Mouse (Mus musculus): ENCODE data around the gene Acot2. TPM values are rescaled to one million over a fixed set of nuclear protein-coding genes. Genes with fewer than 3 reads are reported as not detected.
A peak's percentile ranks its signal among the peaks of the same experiment; 100 is the strongest.
"Not testable (repeated sequence)": the region's sequence is repeated elsewhere in the genome, so short reads cannot be mapped to it uniquely, and the experiment has no call there.

Gene Acot2
- total and polyA plus RNA-seq, 2 experiments from 2014 or later = 228 to 309 TPM

- DNase-seq (ENCODE audit: low spot score) = no peak
- TF ChIP-seq CTCF (IDR thresholded peaks at IDR 0.05; ENCODE audit: low read depth) (no peak), EP300 (IDR thresholded peaks at IDR 0.05; ENCODE audit: low read depth) (no peak)
- Histone ChIP-seq H3K27ac (ENCODE audit: low read depth) (peak overlapping the region; percentile 71), H3K9me3 (replicated peaks; ENCODE audit: control insufficient read depth, low read length) (no peaks in the 10 kb centered on the region), H3K27me3 (ENCODE audit: control insufficient read depth, insufficient read depth, low read length) (no peaks in the 10 kb centered on the region), H3K9ac (replicated peaks; ENCODE audit: low read depth, low read length) (peak overlapping the region; percentile 60; the same call in 1 of the 2 replicates), H3K36me3 (replicated peaks; ENCODE audit: control insufficient read depth, insufficient read depth, low read length) (no peaks in the 10 kb centered on the region), H3K4me1 (ENCODE audit: control insufficient read depth, insufficient read depth) (peaks cover 15% of the 10 kb centered on the region), H3K4me3 (ENCODE audit: low read depth, low read length) (peak overlapping the region; percentile 55), H3K4me2 (ENCODE audit: low read depth, low read length) (peak overlapping the region; percentile 68)
- ATAC-seq (ENCODE audit: insufficient read depth, low read depth) = no peak
- WGBS = 69% methylated on average over 8 of the region's 8 CpGs
Measured at GRCm38 (mm10) chr12:84008729-84009128, 21.1 kb downstream of the Acot2 start.

- 1% methylated on average over 53 of the region's 70 CpGs for WGBS
- Histone ChIP-seq H3K4me3 (ENCODE audit: low read depth, low read length) (peak within 1 kb of the TSS; percentile 55), H3K4me1 (ENCODE audit: control insufficient read depth, insufficient read depth) (peaks cover 15% of the 10 kb centered on the region), H3K4me2 (ENCODE audit: low read depth, low read length) (peak within 1 kb of the TSS; percentile 68), H3K9ac (replicated peaks; ENCODE audit: low read depth, low read length) (peak within 1 kb of the TSS; percentile 60), H3K27ac (ENCODE audit: low read depth) (peak within 1 kb of the TSS; percentile 71)
- not testable (repeated sequence) for H3K9me3 ChIP-seq (replicated peaks; ENCODE audit: control insufficient read depth, low read length); H3K36me3 ChIP-seq (replicated peaks; ENCODE audit: control insufficient read depth, insufficient read depth, low read length); H3K27me3 ChIP-seq (ENCODE audit: control insufficient read depth, insufficient read depth, low read length)
- DNase-seq (ENCODE audit: low spot score) (peak; percentile 87), ATAC-seq (ENCODE audit: insufficient read depth, low read depth) (peak; percentile 94)
Measured at GRCm38 (mm10) chr12:84009171-84009965, 21.7 kb downstream of the Acot2 start, which contains the start of gene Acot1. Gene Acot1 (plus strand): TSS chr12:84009490.

GRCm38 (mm10) chr12:84010201-84010600 is 22.5 kb downstream of the Acot2 start:
- no peaks in the 10 kb centered on the region for H3K9me3 ChIP-seq (replicated peaks; ENCODE audit: control insufficient read depth, low read length)
- peaks cover 15% of the 10 kb centered on the region for H3K4me1 ChIP-seq (ENCODE audit: control insufficient read depth, insufficient read depth)
- ATAC-seq (ENCODE audit: insufficient read depth, low read depth) (no peak), DNase-seq (ENCODE audit: low spot score) (no peak)
- no peak overlapping the region for H3K27ac ChIP-seq (ENCODE audit: low read depth)
- 0 out of 2 replicates have a peak, but pooled peaks cover 4% of the 10 kb centered on the region for H3K36me3 ChIP-seq (replicated peaks; ENCODE audit: control insufficient read depth, insufficient read depth, low read length)
- H3K4me2 ChIP-seq (ENCODE audit: low read depth, low read length) = peak overlapping the region; percentile 68
- no peak for TF ChIP-seq EP300 (IDR thresholded peaks at IDR 0.05; ENCODE audit: low read depth)
- TF ChIP-seq CTCF (IDR thresholded peaks at IDR 0.05; ENCODE audit: low read depth) = no peak
- peak overlapping the region; percentile 55 for H3K4me3 ChIP-seq (ENCODE audit: low read depth, low read length)
- H3K9ac ChIP-seq (replicated peaks; ENCODE audit: low read depth, low read length) = no peak overlapping the region
- 86% methylated on average over 3 of the region's 3 CpGs for WGBS
- H3K27me3 ChIP-seq (ENCODE audit: control insufficient read depth, insufficient read depth, low read length) = no peaks in the 10 kb centered on the region

GRCm38 (mm10) chr12:84011251-84012040 is 23.8 kb downstream of the Acot2 start:
- WGBS = 59% methylated on average over 12 of the region's 12 CpGs
- no peak overlapping the region for H3K9ac ChIP-seq (replicated peaks; ENCODE audit: low read depth, low read length)
- H3K4me3 ChIP-seq (ENCODE audit: low read depth, low read length) = no peak overlapping the region

GRCm38 (mm10) chr12:84013130-84013529 is 25.5 kb downstream of the Acot2 start:
- ATAC-seq (ENCODE audit: insufficient read depth, low read depth) (no peak), DNase-seq (ENCODE audit: low spot score) (no peak)
- H3K4me1 ChIP-seq (ENCODE audit: control insufficient read depth, insufficient read depth) = peaks cover 15% of the 10 kb centered on the region
- no peaks in the 10 kb centered on the region for H3K27me3 ChIP-seq (ENCODE audit: control insufficient read depth, insufficient read depth, low read length)
- no peak overlapping the region for H3K27ac ChIP-seq (ENCODE audit: low read depth)
- H3K9ac ChIP-seq (replicated peaks; ENCODE audit: low read depth, low read length) = no peak overlapping the region
- WGBS = 65% methylated on average over 6 of the region's 6 CpGs
- H3K4me3 ChIP-seq (ENCODE audit: low read depth, low read length) = no peak overlapping the region
- TF ChIP-seq EP300 (IDR thresholded peaks at IDR 0.05; ENCODE audit: low read depth) (no peak), CTCF (IDR thresholded peaks at IDR 0.05; ENCODE audit: low read depth) (peak; percentile 43)
- H3K36me3 ChIP-seq (replicated peaks; ENCODE audit: control insufficient read depth, insufficient read depth, low read length) = 0 out of 2 replicates have a peak, but pooled peaks cover 4% of the 10 kb centered on the region
- no peaks in the 10 kb centered on the region for H3K9me3 ChIP-seq (replicated peaks; ENCODE audit: control insufficient read depth, low read length)
- H3K4me2 ChIP-seq (ENCODE audit: low read depth, low read length) = no peak overlapping the region

More at GRCm38 (mm10) chr12:84011251-84012040, 23.8 kb downstream of the Acot2 start:
- ATAC-seq (ENCODE audit: insufficient read depth, low read depth) (0 out of 2 replicates have a peak, but pooled peaks have one; percentile 32), DNase-seq (ENCODE audit: low spot score) (peak; percentile 41)
- no peak for TF ChIP-seq EP300 (IDR thresholded peaks at IDR 0.05; ENCODE audit: low read depth)
- Histone ChIP-seq H3K4me2 (ENCODE audit: low read depth, low read length) (peak overlapping the region; percentile 9; the same call in 1 of the 2 replicates), H3K27me3 (ENCODE audit: control insufficient read depth, insufficient read depth, low read length) (no peaks in the 10 kb centered on the region), H3K27ac (ENCODE audit: low read depth) (no peak overlapping the region), H3K4me1 (ENCODE audit: control insufficient read depth, insufficient read depth) (peaks cover 15% of the 10 kb centered on the region), H3K36me3 (replicated peaks; ENCODE audit: control insufficient read depth, insufficient read depth, low read length) (0 out of 2 replicates have a peak, but pooled peaks cover 4% of the 10 kb centered on the region), H3K9me3 (replicated peaks; ENCODE audit: control insufficient read depth, low read length) (no peaks in the 10 kb centered on the region)
